Mouse (Mus musculus) lung, embryonic 14.5 days (tissue): ENCODE results near the gene Pclo. TPM values are rescaled to one million over a fixed set of nuclear protein-coding genes. Genes with fewer than 3 reads are reported as not detected.
A peak's percentile ranks its signal among the peaks of the same experiment; 100 is the strongest.
"Not testable (repeated sequence)": the region's sequence is repeated elsewhere in the genome, so short reads cannot be mapped to it uniquely, and the experiment has no call there.

Experiments used
- ATAC-seq: fragments of 200-750 bp; cut with Nextera tagmentation; 2 replicates; pipeline ENCODE4 v1.8.0; 2017; ENCODE audit warnings: mild to moderate bottlenecking, moderate TSS enrichment, moderate library complexity; ENCODE audit not compliant: insufficient read depth
- DNase-seq: peaks from one replicate; pipeline ENCODE4 v3.0.0-alpha.2; 2015
- H3K27ac ChIP-seq: fragments of 300-500 bp; sonication (generic); 2 replicates; pipeline ENCODE4 v1.5.1; 2014; ENCODE audit warnings: low read depth, mild to moderate bottlenecking, moderate library complexity
- H3K27me3 ChIP-seq: fragments of 300-500 bp; sonication (generic); 2 replicates; pipeline ENCODE4 v1.6.1; 2014; ENCODE audit warnings: low read length, control low read depth; ENCODE audit not compliant: insufficient read depth
- H3K36me3 ChIP-seq: fragments of 300-500 bp; sonication (generic); 2 replicates; pipeline ENCODE4 v1.6.1; 2014; ENCODE audit warnings: control low read depth; ENCODE audit not compliant: insufficient read depth
- H3K4me1 ChIP-seq: fragments of 300-500 bp; sonication (generic); 2 replicates; pipeline ENCODE4 v1.6.1; 2014; ENCODE audit warnings: antibody characterized with exemption, control low read depth; ENCODE audit not compliant: insufficient read depth
- H3K4me2 ChIP-seq: fragments of 300-500 bp; sonication (generic); 2 replicates; pipeline ENCODE4 v1.6.1; 2014; ENCODE audit warnings: mild to moderate bottlenecking
- H3K4me3 ChIP-seq: fragments of 300-500 bp; sonication (generic); 2 replicates; pipeline ENCODE4 v1.5.1; 2014; ENCODE audit warnings: low read depth, low read length
- H3K9ac ChIP-seq: fragments of 300-500 bp; sonication (generic); 2 replicates; pipeline ENCODE4 v1.6.1; 2014
- H3K9me3 ChIP-seq: fragments of 300-500 bp; sonication (generic); 2 replicates; pipeline ENCODE4 v1.6.1; 2016; ENCODE audit warnings: low read depth, low read length, control low read depth
- CTCF ChIP-seq: IDR thresholded peaks from 2 replicates; pipeline ENCODE4 v1.5.1; 2016; ENCODE audit warnings: antibody characterized with exemption, low read depth
- WGBS: fragments of 180-500 bp; shearing (Covaris S2); extraction: QIAGEN DNeasy Blood & Tissue Kit; methylation state at CpG from one replicate; pipeline ENCODE4 v1.1.7; 2014; 5-methylcytosine and 5-hydroxymethylcytosine counted together
- polyA plus RNA-seq: library from polyadenylated mRNA; unstranded; fragments of >200 nt; fragmentation: Nextera tagmentation; extraction: Ambion mirVana; gene quantifications from 2 replicates; pipeline ENCODE4 v1.2.1, GENCODE M21; 2014

Pclo gene
- polyA plus RNA-seq, result 0.43 and 0.51 TPM in 2 replicates

DNA sequence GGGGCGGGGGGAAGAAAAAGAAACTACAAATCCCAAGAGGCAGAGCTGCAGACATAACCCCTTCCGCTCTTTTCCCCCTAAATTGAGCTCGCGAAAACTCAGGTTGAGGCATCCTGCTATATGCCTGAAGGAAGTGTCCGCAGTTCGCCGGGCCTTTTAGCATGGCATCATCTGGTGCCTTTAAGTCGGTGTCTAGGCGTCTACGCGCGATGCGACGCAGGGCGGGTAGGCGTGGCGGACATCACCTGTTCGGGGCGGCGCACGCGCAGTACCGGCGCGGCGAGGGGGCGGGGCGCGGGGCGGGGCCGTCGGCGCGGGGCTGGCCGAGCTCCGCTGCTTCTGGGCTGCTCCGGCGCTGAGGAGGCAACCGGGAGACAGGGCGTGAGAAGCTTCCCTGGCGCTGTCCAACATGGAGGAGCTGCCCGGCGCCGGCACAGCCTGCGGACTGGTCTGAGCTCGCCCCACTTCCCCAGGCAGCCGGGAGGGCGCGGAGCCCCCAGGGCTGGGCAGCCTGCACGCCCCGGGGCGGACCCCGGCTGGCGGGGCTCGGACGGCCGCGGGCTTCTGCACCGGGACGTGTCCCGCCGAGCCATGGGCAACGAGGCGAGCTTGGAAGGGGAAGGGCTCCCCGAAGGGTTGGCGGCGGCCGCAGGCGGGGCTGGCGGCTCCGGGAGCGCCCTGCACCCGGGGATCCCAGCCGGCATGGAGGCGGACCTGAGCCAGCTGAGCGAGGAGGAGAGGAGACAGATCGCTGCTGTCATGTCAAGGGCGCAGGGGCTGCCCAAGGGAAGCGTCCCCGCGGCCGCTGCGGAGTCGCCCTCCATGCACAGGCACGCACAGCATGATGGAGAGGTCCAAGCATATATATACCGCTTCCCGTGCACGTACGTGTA, at the start of gene Pclo:
Gene Pclo (plus strand): TSS at position 288 of the 893 bp plus-strand sequence.
- Histone ChIP-seq H3K27me3 (no peaks in the 10 kb centered on the region), H3K9ac (peak within 1 kb of the TSS; percentile 41), H3K27ac (peak within 1 kb of the TSS; percentile 52; the same call in 1 of the 2 replicates), H3K36me3 (no peaks in the 10 kb centered on the region), H3K4me3 (peak within 1 kb of the TSS; percentile 58), H3K9me3 (no peaks in the 10 kb centered on the region), H3K4me2 (peak within 1 kb of the TSS; percentile 83), H3K4me1 (no peaks in the 10 kb centered on the region)
- no peak for TF ChIP-seq CTCF
- DNase-seq (peak; percentile 88), ATAC-seq (peak; percentile 99)
- WGBS, result under 1% methylated on average over 86 of the region's 89 CpGs

- not testable (repeated sequence) for ATAC-seq, H3K4me2 ChIP-seq, H3K4me3 ChIP-seq, H3K36me3 ChIP-seq, H3K27ac ChIP-seq, H3K4me1 ChIP-seq, H3K9ac ChIP-seq, H3K27me3 ChIP-seq, H3K9me3 ChIP-seq, DNase-seq
- 65% methylated on average over 2 of the region's 2 CpGs for WGBS
Observed at GRCm38 (mm10) chr5:14494431-14494830, 20.3 kb upstream of the Pclo start.

DNA sequence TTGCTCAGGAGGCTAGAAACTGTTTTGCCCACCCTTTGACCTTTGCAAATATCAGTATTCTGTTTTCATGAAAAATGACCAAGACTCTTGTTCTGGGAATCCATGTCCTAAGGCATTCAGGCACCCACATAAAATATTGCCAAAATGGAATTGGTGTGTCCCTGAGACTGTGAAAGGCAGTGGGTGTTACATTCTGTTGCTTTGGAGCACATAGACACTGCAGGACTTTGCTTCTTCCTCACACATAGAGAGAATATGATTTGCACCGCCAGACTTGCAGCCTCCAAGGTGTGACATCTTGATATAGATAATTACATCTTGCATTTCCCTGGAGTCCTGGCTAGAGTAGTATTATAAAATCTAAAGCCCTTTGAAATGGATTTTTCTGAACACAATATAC, 6.2 kb upstream of the Pclo start:
- Histone ChIP-seq H3K4me1 (no peaks in the 10 kb centered on the region), H3K4me2 (no peak overlapping the region), H3K4me3 (no peak overlapping the region), H3K9ac (no peak overlapping the region), H3K9me3 (no peaks in the 10 kb centered on the region), H3K36me3 (no peaks in the 10 kb centered on the region), H3K27ac (no peak overlapping the region), H3K27me3 (no peaks in the 10 kb centered on the region)
- no peak for ATAC-seq
- no peak for DNase-seq
- WGBS, result 90% methylated on average over 1 of the region's 1 CpGs
- TF ChIP-seq CTCF, result no peak

GRCm38 (mm10) chr5:14509621-14510020, 5.1 kb upstream of the Pclo start:
- Histone ChIP-seq H3K27ac (no peak overlapping the region), H3K27me3 (no peaks in the 10 kb centered on the region), H3K4me2 (no peak overlapping the region), H3K36me3 (no peaks in the 10 kb centered on the region), H3K9ac (no peak overlapping the region), H3K4me1 (no peaks in the 10 kb centered on the region), H3K9me3 (no peaks in the 10 kb centered on the region), H3K4me3 (no peak overlapping the region)
- ATAC-seq (no peak), DNase-seq (no peak)
- TF ChIP-seq CTCF, result no peak
- 75% methylated on average over 1 of the region's 1 CpGs for WGBS

GRCm38 (mm10) chr5:14518131-14518832, 3.6 kb downstream of the Pclo start:
- no peak for DNase-seq

GRCm38 (mm10) chr5:14522006-14522405, 7.3 kb downstream of the Pclo start:
- Histone ChIP-seq H3K4me3 (no peak overlapping the region), H3K4me1 (no peaks in the 10 kb centered on the region), H3K27me3 (no peaks in the 10 kb centered on the region), H3K36me3 (no peaks in the 10 kb centered on the region), H3K9me3 (no peaks in the 10 kb centered on the region), H3K9ac (no peak overlapping the region), H3K27ac (no peak overlapping the region), H3K4me2 (no peak overlapping the region)
- WGBS, result 78% methylated on average over 4 of the region's 4 CpGs
- DNase-seq (no peak), ATAC-seq (no peak)
- TF ChIP-seq CTCF, result no peak

More at GRCm38 (mm10) chr5:14518131-14518832, 3.6 kb downstream of the Pclo start:
- Histone ChIP-seq H3K4me1 (no peaks in the 10 kb centered on the region), H3K9ac (no peak overlapping the region), H3K27me3 (no peaks in the 10 kb centered on the region), H3K9me3 (no peaks in the 10 kb centered on the region), H3K4me2 (no peak overlapping the region), H3K27ac (no peak overlapping the region), H3K4me3 (no peak overlapping the region), H3K36me3 (no peaks in the 10 kb centered on the region)
- ATAC-seq, result no peak
- TF ChIP-seq CTCF, result no peak
- WGBS, result 61% methylated on average over 4 of the region's 4 CpGs

- no peaks in the 10 kb centered on the region for H3K27me3 ChIP-seq
- ATAC-seq (no peak), DNase-seq (no peak)
- no peaks in the 10 kb centered on the region for H3K9me3 ChIP-seq
- no peaks in the 10 kb centered on the region for H3K4me1 ChIP-seq
- no peak overlapping the region for H3K4me2 ChIP-seq
- TF ChIP-seq CTCF, result no peak
- no peak overlapping the region for H3K27ac ChIP-seq
- no peaks in the 10 kb centered on the region for H3K36me3 ChIP-seq
- no peak overlapping the region for H3K4me3 ChIP-seq
- no peak overlapping the region for H3K9ac ChIP-seq
Observed at GRCm38 (mm10) chr5:14526038-14526437, 11.3 kb downstream of the Pclo start.
